Mouse (Mus musculus): ENCODE measurements at regions not wholly inside any gene's neighbourhood (a gene's known extent, or its start where the extent isn't known, plus 50 kb on each side); places are given as distances from the start of the nearest gene placed in this dataset.

DNA sequence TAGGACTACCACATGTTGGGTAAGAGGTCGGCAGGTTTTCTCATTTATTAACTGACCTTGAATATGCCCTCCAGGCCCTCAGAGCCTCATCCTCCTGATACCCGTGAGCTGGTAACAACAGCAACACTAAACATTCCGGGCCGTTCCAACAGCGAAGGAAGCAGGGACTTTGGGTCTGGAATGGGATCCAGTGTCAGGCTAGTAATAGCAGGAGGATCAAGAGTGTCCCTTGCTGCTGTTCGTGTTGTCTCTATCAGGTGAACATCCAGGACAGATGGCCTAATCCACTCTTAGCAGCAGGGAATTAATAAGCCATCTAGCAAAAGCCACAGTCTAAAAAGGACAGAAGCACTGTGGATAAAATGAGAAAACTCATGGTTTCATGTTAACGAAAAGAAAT is 106.7 kb downstream of the Cpeb2 start:
- DNase-seq (ENCODE audit: low spot score in 2 of 2) = no peak

DNA sequence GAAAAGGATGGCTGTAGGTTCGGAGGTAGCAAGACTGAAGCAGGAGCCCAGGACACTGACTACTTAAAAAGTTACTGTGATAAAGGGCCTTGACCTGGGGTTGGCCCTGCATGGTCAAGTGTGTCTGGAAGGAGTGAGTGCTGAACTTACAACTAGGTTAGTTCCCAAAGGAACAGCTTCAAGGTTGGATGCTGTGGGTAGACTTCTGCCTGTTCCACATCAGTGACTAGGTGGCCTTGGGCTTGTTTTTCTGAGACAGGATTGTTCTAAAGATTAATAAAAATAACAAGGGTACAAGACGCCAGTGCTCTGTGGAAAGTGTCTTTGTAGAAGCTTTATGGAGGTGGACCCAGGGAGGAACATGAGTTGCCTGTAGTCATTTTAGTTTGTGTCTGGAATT is 108.5 kb downstream of the Cpeb2 start:
- DNase-seq (ENCODE audit: low spot score in 2 of 2) = no peak

DNA sequence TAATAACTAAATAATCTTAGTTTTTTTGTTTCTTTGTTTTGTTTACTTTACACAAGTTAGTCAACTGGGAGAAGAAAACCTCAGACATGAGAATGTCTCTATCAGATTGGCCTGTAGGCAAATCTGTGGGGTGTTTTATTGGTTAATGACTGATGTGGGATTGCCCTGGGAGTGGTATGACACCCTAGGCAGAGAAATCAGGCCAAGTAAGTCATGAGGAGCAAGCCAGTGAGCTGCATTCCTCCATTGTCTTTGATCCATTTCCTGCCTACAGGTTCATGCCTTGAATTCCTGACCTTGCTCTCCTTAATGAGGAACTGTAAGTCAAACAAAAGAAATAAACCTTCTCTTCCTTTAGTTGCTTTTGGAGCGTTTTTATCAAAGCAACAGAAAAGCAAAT is 111.5 kb downstream of the Cpeb2 start:
- DNase-seq (ENCODE audit: low spot score in 2 of 2) = no peak

DNA sequence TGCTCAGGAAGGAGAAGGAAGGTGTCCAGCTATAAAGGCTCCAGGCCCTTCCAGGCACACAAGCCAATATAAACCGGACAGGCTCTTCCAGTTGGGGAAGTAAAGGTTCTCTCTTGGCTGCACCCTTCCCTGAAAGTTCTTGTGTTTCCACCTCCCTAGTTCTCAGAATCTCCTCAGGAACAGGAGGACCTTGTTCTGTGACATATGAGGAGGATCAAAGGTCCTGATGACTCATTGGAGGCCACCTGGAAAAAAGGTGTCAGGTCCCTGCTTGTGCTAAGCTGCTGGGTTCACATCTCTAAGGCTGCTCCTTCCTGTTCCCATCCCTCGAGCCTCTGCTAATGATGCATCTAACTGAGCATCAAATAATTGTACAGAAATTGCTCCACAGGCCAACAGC is 118.0 kb downstream of the Cpeb2 start:
- DNase-seq (ENCODE audit: low spot score in 2 of 2) = no peak

DNA sequence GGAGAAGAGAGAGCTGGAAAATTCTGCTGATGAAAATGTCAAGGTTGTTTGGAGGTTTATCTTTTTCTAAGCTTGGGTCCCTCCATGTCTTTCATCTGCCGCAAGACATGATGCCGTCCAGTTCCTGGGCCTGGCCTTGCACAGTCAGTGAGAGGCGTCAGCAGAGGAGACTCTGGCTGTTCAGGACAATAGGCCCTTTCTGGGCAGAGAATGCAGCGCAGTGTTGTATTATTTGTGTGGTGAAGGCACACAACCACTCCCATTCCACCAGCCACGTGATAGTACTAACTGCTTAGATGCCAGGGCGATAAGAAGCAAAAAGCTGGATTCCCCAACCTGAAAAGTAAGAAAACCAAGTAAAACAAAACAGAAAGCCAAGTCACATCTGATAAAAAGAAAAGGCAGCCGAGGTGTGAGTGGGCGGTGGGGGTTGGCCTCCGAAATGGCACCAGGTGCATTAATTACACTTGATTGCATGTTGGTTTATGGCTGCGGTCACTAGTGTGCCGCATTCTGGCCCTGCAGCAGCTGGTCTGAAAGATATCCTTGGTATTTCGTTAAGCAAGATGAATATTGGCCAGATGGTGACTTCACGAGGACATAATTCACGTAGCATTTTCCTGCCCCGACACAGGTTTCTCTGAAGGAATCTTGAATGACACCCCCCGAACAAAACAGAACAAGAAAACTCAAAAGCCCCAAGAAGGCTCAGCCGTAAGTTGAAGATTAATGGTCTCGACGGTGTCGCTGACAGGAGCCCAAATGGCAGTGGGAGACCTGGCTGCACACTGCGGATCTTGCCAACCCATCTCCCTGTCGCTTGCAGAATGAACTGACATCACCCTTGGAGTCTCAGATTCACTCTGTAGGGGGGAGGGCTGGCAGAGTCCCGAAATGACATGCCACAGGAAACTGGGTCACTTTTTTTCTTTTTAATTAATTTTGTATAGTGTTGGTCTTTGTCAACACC is 120.3 kb downstream of the Cpeb2 start:
- no peak for DNase-seq (ENCODE audit: low spot score in 2 of 2)

DNA sequence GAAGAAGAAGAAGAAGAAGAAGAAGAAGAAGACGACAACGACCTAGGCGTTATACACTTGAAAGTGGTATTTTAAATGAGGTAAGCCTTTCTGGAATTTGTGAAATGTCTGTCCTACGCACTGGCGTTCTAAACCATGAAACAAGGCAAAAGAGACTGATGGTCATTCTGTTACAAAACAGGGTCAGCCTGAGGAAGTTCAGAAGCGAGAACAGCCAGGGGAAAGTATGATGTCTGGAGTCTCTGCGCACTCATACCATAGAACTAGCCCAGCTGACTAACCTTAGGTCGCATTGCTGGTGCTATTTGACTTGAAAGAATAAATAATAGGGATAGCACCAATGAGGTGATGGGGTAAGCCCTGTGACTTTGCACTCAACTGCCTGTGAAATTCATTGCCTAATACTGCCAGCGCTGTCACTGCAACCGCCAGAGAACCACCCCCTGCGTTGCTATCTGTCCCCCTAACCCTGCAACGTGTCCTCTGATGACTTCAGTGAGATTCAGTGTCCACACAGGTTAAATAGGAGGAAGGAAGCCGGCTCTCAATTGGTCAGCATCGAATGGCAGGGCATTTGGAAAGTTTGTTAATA is 121.5 kb downstream of the Cpeb2 start:
- no peak for DNase-seq (ENCODE audit: low spot score in 2 of 2)

DNA sequence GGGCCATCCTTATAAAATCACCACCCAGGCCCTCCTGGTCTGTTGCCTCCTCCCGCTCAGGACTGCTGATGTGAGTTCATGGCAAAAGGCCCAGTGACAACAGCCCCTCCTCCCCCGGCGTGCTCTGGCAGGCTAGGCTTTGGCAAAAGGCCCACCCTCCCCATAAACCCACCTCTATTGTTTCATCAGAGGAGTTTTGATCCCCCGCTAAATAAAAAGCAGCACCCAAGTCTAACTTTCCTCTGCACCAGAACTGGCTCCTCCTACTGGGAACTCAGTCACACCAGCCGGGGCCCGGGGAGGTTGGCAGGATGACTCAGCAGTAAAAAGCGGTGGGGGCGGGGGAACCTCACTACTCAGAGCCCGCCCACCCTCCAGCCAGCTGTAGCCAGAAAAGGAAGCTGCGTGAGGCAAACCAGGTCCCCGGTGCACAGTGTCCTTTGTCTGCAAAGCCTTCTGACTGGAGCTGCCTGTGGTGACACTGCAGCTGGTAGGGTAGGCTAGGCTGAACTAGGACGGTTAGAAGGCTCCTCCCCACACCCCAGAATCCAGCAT is 122.1 kb downstream of the Cpeb2 start:
- DNase-seq (ENCODE audit: low spot score in 2 of 2) = peak; percentile 60 to 65

DNA sequence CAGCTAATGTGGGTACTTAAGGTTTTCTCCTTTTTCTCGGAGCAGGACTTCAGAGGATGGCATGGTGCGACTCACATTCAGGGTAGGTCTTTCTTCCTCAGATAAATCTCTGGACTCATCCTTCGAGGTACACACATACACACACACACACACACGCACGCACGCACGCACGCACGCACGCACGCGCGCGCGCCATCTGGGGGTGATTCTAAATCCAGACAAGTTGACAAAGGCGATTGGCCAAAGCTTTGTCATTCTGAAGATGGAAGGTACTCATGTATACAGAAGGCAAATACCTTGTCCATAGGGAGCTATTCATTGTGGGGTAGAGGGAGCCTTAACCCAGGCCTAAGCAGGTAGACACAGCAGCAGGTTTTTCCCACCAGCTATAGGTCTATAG is 122.9 kb downstream of the Cpeb2 start:
- DNase-seq (ENCODE audit: low spot score in 2 of 2) = no peak

DNA sequence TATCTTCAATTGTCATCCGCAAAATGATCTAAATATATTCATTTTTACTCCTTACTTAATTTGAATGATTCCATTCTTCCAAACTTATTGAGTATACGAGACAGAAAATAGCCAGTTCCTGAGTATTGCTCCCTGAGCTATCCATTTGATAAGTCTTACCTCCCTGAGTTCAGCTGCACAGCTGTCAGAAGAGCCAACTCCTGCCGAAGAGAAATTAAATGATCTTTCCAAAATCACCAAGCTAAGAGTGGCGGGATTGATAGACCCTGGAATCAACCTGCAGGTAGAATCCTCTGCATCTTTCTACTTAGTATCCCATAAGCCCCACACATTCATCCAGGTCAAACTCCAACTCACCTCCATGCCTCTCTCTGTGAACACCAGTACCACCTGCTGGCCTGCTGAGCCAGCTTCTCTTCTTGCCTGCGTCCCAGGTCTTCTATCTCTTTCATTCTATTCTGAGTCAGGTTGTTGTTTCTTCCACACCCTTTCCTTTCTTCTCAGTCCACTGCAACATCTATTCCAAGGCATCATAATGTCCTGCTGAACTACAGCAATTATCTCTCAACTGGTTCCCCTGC is 124.2 kb downstream of the Cpeb2 start:
- DNase-seq (ENCODE audit: low spot score in 2 of 2) = no peak

DNA sequence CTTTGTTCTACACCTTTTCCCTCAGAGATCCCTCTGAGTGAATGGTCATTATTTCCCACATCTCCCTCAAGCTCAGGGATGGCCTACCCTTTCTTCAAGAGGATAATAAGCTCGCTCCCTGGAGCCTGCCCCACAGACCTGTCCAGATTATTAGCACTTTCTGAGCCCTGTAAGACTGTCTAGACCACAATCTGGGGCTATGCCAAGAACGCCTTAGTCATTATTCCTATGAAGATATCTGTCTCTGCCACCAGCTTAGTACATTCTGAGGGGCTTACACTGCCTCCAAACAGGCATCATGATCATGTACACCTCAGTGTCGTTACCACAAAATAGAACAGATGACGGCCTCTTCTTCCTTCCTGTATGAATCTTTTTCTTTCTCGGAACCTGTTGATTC is 124.9 kb downstream of the Cpeb2 start:
- DNase-seq (ENCODE audit: low spot score in 2 of 2) = no peak

DNA sequence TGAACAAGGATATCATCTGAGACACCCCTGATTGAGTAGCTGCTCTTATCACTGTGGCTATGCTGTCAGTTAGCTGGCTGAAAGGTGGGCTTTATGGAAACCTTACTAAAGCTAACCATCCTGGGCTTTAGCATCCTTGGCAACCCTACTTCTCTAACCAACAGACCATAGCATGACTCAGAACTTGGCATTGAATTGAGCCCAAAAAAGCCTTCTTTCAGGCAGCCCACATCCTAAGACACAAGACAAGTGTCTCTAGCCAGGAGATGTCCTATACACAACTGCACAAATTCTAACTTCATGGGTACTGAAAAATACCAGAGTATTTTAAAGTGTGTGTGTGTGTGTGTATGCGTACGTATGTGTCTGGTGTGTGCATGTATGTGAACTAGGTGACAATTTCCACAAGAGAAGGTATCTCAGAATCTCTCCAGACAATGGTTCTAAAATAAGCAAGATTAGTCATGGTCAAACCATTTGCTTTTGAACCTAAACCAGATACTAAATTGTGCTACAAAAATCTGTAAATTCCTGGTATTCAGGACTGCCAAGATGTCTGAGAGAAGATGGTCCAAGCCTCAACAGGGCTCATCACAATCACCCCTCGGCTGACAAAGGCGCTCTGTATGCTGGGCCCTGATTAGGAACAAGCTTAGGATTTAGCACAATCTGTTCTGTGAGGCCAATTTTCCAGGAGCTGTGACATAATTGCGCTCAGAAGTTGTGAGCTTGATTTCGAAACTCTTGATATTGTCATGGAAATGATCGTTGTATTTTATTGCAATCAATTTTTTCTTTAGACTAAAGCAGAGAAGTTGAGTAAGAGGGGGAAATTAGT is 126.2 kb downstream of the Cpeb2 start:
- DNase-seq (ENCODE audit: low spot score in 2 of 2) = no peak

DNA sequence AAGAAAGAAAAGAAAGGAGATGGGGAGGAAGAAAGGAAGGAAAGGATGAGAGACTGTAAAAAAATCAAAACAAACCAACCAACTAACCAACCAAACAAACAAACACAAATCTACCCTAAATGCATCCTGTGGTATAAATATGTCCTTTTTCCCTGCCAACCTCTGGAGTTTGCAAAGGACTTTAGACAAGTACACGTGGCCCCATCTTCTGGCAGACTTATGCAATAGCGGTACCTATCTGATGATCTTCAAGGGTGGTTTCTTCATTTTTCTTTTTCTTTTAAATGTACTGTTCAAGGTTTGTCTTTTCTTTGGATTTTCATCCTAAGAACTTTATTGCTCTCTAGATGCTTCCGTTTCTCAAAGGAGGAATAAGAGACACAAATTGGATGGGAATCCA is 127.3 kb downstream of the Cpeb2 start:
- no peak for DNase-seq (ENCODE audit: low spot score in 2 of 2)

DNA sequence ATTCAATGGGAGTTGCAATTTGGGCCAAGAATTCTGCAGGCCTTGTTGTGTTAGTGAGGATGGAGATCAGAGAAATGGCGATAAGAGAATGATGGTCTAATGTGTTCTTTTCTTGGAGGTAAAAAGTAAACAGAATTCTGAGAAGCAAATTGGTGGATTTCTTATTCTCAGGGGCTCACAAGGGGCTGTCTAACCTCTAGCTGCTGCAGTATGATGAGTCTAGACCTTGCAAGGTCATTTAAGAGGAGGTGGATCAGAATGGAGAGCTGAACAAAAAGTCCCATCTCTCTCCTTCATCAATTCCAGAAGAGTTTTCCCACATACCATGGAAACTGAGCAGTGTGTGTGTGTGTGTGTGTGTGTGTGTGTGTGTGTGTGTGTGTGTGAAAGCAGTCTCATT is 128.1 kb downstream of the Cpeb2 start:
- no peak for DNase-seq (ENCODE audit: low spot score in 2 of 2)

DNA sequence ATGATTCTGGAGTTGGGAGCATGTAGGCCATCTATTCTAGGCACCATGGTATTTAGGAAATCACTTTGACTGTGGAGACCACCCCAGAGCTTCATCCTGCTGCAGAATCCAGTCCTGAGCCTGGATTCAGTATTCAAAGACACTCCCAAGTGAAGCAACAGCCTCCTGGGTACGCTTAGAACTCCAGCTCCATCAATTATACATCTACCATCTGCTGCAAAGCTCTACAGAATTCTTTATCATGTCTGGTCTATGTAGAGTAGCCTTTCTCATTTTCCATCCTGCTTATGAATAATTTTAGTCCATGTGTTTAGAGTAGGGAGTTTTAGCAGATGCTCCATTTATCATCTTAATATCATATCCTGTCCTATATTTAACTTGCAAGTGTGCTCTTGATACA is 139.4 kb downstream of the Cpeb2 start:
- DNase-seq (ENCODE audit: low spot score in 2 of 2) = no peak

DNA sequence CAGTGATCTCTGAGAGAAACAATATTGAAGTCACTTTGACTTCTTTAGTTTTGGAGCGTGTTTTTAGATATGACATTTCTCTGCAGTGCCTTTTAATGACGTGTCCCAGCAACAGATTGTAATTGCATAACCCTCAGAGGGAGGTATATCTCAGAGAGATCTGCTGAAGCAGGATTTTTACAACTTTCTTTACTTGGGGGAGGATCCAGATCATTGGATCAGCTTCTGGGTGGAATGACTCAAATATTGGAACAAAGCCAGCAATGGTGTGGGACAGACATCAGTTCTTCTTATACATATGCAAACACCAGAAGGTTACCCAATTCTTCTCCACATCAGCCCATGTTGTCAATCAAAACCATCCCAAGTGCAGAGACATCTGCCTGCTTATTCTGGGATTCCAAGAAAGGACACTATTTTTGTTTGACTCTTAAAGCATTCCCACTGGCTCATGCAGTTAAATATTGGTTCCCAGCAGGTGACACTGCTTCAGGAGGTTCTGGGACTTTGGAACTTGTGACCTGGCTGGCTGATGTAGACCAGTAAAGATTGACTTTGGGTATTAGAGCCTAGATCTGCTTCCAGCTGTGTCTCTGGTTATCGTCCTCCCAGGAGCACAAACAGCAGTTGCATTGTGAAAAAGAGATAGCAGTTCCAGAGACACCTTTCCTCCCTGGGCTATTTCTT is 130.5 kb upstream of the C1qtnf7 start:
- DNase-seq (ENCODE audit: low spot score in 2 of 2) = no peak

DNA sequence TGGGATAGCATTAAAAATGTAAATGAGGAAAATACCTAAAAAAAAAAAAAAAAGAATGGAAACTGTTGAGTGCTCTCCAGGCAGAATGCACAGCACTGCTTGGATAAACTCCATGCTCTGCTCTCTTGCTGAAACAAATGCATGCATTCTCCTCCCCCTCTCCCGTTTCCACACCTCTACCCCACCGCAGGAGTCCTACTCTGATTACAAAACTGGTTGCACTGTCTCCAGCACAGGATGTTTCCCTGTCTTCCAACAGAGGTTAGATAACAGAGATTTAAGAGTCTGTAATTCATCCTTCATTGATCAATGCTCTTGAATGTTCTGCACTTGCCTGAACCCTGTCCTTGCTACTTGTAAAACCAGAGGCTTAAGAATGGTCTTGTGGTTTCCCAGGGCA is 124.3 kb upstream of the C1qtnf7 start:
- no peak for DNase-seq (ENCODE audit: low spot score in 2 of 2)

DNA sequence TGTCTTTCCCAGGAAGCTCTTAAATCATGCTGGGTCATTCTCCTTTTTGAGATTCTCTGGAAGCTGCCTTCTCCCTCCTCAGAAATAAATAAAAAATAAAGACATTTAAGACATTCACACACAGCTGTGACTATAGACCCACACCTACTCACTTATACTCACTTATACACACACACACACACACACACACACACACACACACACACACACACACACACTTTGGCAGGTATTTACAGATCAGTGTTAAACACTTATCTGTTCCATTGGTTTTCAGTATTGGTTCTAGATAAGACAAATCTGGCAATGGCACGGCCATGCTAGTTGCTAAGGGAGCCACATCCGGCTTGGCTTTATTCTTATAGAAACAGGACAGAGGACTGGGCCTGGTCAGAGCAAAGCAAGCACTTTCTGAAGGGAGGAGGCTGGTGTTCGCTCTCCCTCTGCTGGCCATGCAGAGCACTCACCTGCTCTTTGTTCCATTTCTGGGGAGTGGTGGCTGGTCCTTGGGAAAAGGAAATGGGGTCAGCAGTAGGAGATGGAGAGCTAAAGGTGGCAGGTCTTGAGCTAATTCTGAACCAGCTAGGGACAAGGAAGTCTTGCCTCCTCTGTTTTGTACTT is 123.8 kb upstream of the C1qtnf7 start:
- DNase-seq (ENCODE audit: low spot score in 2 of 2) = no peak

DNA sequence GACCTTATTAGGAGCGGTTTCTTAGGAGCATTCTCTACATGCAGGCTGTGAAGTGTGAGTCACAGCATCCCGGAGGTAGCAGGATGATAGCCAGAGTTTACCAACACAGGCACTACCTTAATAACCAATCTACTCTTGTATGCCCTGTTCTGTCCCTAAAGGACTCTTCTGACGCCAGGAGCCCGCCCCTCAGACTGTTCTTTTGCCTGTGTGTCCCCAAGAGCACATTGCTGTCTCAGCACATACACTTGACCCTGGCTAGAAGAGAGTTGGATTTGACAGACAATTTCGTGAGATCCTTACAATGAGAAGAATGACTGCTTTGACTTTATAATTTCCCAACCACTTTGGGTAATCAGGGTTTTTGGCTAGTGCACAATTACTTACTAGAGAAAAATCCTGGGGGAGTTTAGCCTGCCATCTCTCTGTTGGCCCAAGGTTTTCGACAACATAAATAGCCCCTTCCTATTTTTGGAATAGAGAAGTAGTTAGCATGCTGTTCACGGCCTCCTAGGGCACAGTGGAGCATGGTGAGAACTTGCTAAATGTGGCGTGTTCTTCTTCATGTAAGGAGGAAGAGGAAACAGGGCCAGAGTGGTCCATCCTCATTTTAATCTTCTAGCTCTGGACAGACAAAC is 122.3 kb upstream of the C1qtnf7 start:
- no peak for DNase-seq (ENCODE audit: low spot score in 2 of 2)

DNA sequence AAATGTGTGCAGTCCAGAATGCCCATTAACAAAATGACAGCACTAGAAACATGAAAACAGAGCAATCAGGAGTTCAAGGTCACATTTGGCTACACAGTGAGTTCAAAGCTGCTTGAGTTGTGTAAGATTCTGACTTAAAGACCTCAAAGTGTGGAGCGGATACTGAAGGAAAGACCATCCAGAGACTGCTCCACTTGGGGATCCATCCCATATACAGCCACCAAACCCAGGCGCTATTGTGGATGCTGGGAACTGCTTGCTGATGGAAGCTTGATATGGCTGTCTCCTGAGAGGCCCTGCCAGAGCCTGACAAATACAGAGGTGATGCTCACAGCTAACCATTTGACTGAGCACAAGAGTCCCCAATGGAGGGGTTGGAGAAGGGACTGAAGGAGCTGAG is 98.1 kb upstream of the C1qtnf7 start:
- DNase-seq (ENCODE audit: low spot score in 2 of 2) = no peak

All from frontal cortex, postnatal 14 days (tissue).